Mouse (Mus musculus): Measurements from ENCODE around the gene Mrps22. TPM values are rescaled to one million over a fixed set of nuclear protein-coding genes. Genes with fewer than 3 reads are reported as not detected.

Mrps22 gene
- polyA plus RNA-seq, 1 experiment from 2014 or later = 78.5 TPM

- H3K36me3 ChIP-seq = no peaks in the 10 kb centered on the region
- H3K27me3 ChIP-seq (ENCODE audit: insufficient read depth, poor library complexity, severe bottlenecking) = peaks cover 4% of the 10 kb centered on the region; the same call in 1 of the 2 replicates
- H3K9me3 ChIP-seq = no peaks in the 10 kb centered on the region
- 76% methylated on average over 3 of the region's 3 CpGs for WGBS
- H3K4me1 ChIP-seq (replicated peaks) = no peaks in the 10 kb centered on the region
- H3K4me3 ChIP-seq = no peak overlapping the region
- no peak overlapping the region for H3K27ac ChIP-seq
- no peak for DNase-seq (ENCODE audit: low spot score)
Measured at GRCm38 (mm10) chr9:98544042-98544441, 57.4 kb downstream of the Mrps22 start.

Other genes with a start within 250 kb of the Mrps22 start
- gene Rbp1, start 178.7 kb downstream of the Mrps22 start, polyA plus RNA-seq (2016; fragmentation: Nextera tagmentation; extraction: Ambion mirVana) = 29.2 and 30.2 TPM in 2 replicates
- 0.77 and 1.0 TPM in 2 replicates for gene Rbp2, start 115.5 kb downstream of the Mrps22 start, polyA plus RNA-seq (2016; fragmentation: Nextera tagmentation; extraction: Ambion mirVana)
- gene Copb2, start 37.9 kb downstream of the Mrps22 start, polyA plus RNA-seq (2016; fragmentation: Nextera tagmentation; extraction: Ambion mirVana) = 149 and 155 TPM in 2 replicates
- 0.31 TPM in 1 of 2 replicates, not detected in the other for gene Prr23a1, start 240.8 kb upstream of the Mrps22 start, polyA plus RNA-seq (2016; fragmentation: Nextera tagmentation; extraction: Ambion mirVana)